Mouse (Mus musculus) forebrain, embryonic 11.5 days (tissue): ENCODE data around the gene Gm49711. TPM values are rescaled to one million over a fixed set of nuclear protein-coding genes. Genes with fewer than 3 reads are reported as not detected.
"Not testable (repeated sequence)": the region's sequence is repeated elsewhere in the genome, so short reads cannot be mapped to it uniquely, and the experiment has no call there.

Experiments used
- ATAC-seq: fragments of 200-750 bp; cut with Nextera tagmentation; replicated peaks from 2 replicates; pipeline ENCODE4 v1.8.0; 2017; ENCODE audit warnings: moderate TSS enrichment; ENCODE audit not compliant: low FRiP score
- DNase-seq: peaks from one replicate; pipeline ENCODE4 v3.0.0-alpha.2; 2017; ENCODE audit warnings: low spot score
- H3K27ac ChIP-seq: fragments of 300-500 bp; sonication (generic); 2 replicates; pipeline ENCODE4 v1.5.1; 2014; ENCODE audit warnings: low read depth, low read length
- H3K27me3 ChIP-seq: fragments of 300-500 bp; sonication (generic); 2 replicates; pipeline ENCODE4 v1.6.1; 2014; ENCODE audit warnings: mild to moderate bottlenecking, low read length, mixed read lengths; ENCODE audit not compliant: control insufficient read depth, insufficient read depth
- H3K36me3 ChIP-seq: fragments of 300-500 bp; sonication (generic); 2 replicates; pipeline ENCODE4 v1.6.1; 2014; ENCODE audit warnings: mild to moderate bottlenecking, low read length, moderate library complexity, mixed read lengths; ENCODE audit not compliant: control insufficient read depth, insufficient read depth
- H3K4me1 ChIP-seq: fragments of 300-500 bp; sonication (generic); replicated peaks from 2 replicates; pipeline ENCODE4 v1.6.1; 2014; ENCODE audit warnings: low read length, mixed read lengths; ENCODE audit not compliant: control insufficient read depth, insufficient read depth
- H3K4me2 ChIP-seq: fragments of 300-500 bp; sonication (generic); 2 replicates; pipeline ENCODE4 v1.6.1; 2014; ENCODE audit warnings: low read depth, mild to moderate bottlenecking, low read length, moderate library complexity, mixed read lengths; ENCODE audit not compliant: severe bottlenecking
- H3K4me3 ChIP-seq: fragments of 300-500 bp; sonication (generic); 2 replicates; pipeline ENCODE4 v1.5.1; 2014; ENCODE audit warnings: low read depth, low read length
- H3K9ac ChIP-seq: fragments of 300-500 bp; sonication (generic); 2 replicates; pipeline ENCODE4 v1.6.1; 2014; ENCODE audit warnings: low read length
- H3K9me3 ChIP-seq: fragments of 300-500 bp; sonication (generic); 2 replicates; pipeline ENCODE4 v1.6.1; 2016; ENCODE audit warnings: low read length, mixed read lengths; ENCODE audit not compliant: control insufficient read depth
- WGBS: fragments of 180-500 bp; shearing (Covaris S2); extraction: QIAGEN DNeasy Blood & Tissue Kit; methylation state at CpG from one replicate; pipeline ENCODE4 v1.1.7; 2014; 5-methylcytosine and 5-hydroxymethylcytosine counted together
- polyA plus RNA-seq: library from polyadenylated mRNA; unstranded; fragments of >200 nt; fragmentation: Nextera tagmentation; extraction: Ambion mirVana; gene quantifications from 2 replicates; pipeline ENCODE4 v1.2.1, GENCODE M21; 2014

The Gm49711 gene
- polyA plus RNA-seq, 1 experiment from 2014 or later = 0.17 TPM

DNA sequence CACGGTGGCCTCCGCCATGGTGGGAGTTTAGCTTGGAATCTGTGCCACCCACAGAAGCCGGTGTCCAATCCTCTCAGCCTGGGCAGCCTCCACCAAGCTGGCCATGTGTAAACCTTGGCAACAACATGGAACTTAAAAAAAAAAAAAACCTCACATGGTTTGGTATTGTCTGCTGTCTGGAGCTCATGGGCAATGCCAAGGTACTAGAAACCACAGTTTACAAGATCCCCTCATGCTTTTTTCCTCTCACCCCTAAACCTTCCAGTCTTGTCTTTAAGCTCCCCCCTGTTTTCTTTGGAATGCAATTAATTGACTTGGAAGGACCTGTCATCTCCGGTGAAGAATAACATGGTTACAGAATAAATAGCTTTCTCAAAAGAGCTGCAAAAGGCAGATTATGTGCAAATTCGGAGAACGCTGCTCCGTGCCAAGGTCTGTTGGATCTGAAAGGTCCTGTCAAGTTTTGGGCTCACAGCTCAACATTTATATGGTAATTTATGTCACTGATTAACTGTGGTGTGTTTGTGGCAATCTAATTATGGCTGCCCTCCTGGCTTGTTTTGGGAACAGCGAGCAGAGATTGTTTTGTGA lies 138.7 kb downstream of the Gm49711 start:
- no peak overlapping the region for H3K4me2 ChIP-seq
- no peak overlapping the region for H3K9ac ChIP-seq
- H3K9me3 ChIP-seq = no peaks in the 10 kb centered on the region
- H3K4me3 ChIP-seq = no peak overlapping the region
- H3K36me3 ChIP-seq = no peaks in the 10 kb centered on the region
- 80% methylated on average over 8 of the region's 8 CpGs for WGBS
- DNase-seq = no peak
- H3K27me3 ChIP-seq = no peaks in the 10 kb centered on the region
- H3K27ac ChIP-seq = no peak overlapping the region
- no peak for ATAC-seq
- H3K4me1 ChIP-seq = no peaks in the 10 kb centered on the region

DNA sequence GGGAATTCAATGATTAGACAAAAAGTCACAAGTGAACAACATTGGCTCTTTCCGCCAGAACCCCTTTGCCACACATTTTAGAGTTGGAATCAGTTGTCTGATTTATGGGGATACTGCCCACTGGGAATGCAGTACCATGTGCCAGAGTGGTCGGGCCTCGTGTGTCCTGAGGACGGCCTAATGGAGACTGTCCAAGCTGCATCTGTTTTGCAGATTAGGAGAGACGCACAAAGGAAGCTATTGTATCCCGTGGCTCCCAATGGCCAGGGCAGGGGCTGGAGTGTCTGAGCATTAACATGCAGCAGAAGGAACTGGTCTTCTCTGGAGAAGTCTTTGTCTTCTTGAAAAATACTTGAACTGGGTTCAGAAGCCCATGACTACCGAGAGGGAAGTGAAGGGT lies 142.5 kb downstream of the Gm49711 start:
- Histone ChIP-seq H3K9ac (no peak overlapping the region), H3K4me1 (no peaks in the 10 kb centered on the region), H3K27ac (no peak overlapping the region), H3K4me3 (no peak overlapping the region), H3K27me3 (no peaks in the 10 kb centered on the region), H3K4me2 (no peak overlapping the region), H3K36me3 (no peaks in the 10 kb centered on the region), H3K9me3 (no peaks in the 10 kb centered on the region)
- no peak for DNase-seq
- ATAC-seq = no peak
- WGBS = 57% methylated on average over 7 of the region's 7 CpGs

- H3K4me1 ChIP-seq = no peaks in the 10 kb centered on the region
- no peak overlapping the region for H3K4me2 ChIP-seq
- no peak overlapping the region for H3K27ac ChIP-seq
- no peak overlapping the region for H3K4me3 ChIP-seq
- ATAC-seq (no peak), DNase-seq (no peak)
- H3K27me3 ChIP-seq = no peaks in the 10 kb centered on the region
- H3K9me3 ChIP-seq = no peaks in the 10 kb centered on the region
- H3K9ac ChIP-seq = no peak overlapping the region
- 84% methylated on average over 8 of the region's 8 CpGs for WGBS
- H3K36me3 ChIP-seq = no peaks in the 10 kb centered on the region
These were observed 145.5 kb downstream of the Gm49711 start for GRCm38 (mm10) chr16:92203599-92203998.

DNA sequence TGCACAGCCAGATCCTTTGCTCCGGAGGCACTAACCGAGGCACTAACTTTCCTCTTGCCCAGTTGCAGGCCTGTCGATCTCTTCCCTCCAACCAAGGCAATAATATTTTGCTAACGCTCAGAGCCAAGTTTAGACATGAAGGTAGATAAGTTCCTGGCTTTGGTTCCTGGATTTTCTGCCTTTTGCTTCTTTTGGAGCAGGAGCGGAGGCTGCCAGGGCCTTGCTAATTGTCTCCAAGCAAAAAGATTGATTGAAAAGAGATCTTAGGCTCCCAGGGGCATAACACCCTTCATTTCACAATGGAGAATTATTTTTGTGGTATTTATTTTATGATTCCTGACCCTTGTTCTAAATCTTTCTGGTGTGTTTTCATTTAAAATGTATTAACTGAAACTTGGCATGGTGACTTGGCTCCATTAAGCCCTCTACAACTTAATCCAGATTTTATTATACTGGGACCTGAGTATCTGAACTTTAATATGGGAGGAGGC lies 151.2 kb downstream of the Gm49711 start:
- Histone ChIP-seq H3K36me3 (no peaks in the 10 kb centered on the region), H3K9me3 (no peaks in the 10 kb centered on the region), H3K27ac (no peak overlapping the region), H3K4me1 (no peaks in the 10 kb centered on the region), H3K4me2 (no peak overlapping the region), H3K27me3 (no peaks in the 10 kb centered on the region), H3K4me3 (no peak overlapping the region), H3K9ac (no peak overlapping the region)
- 88% methylated on average over 5 of the region's 5 CpGs for WGBS
- ATAC-seq = no peak
- no peak for DNase-seq

DNA sequence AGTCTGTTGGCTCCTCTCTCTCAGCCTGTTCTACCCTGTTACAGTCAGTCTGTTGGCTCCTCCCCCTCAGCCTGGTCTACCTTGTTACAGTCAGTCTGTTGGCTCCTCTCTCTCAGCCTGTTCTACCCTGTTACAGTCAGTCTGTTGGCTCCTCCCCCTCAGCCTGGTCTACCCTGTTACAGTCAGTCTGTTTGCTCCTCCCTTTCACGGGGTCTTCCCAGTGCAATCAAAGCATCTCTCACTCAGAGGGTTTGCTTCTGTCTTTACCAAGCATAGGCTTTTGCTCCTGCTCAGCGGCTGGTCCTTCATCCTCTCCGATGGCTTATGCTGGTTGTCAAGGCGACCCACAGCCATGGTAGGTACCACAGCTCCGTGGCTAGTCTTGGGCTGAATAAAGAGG lies 152.2 kb downstream of the Gm49711 start:
- not testable (repeated sequence) for DNase-seq, H3K9ac ChIP-seq, H3K4me2 ChIP-seq, H3K4me3 ChIP-seq, H3K36me3 ChIP-seq, H3K27ac ChIP-seq, H3K9me3 ChIP-seq, H3K27me3 ChIP-seq, H3K4me1 ChIP-seq, ATAC-seq
- 84% methylated on average over 5 of the region's 5 CpGs for WGBS

DNA sequence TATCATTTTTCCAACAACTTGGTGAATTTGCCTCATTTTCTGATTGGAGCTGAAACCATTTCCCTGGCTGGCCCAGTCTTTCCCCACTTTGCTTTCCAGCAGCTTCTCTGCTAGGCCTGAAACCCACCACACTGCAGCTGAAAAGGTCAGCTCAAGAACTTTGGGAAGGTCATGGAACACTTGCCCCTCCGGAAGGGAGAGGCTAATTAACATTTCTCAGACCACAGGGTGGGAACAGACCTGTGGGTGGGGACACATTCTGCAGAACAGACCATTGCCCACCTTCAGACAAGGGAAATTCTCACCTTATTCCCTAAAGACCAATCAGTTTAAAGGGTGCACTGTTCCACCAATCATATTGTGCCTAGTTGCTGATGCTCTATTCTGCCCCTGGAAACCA lies 155.8 kb downstream of the Gm49711 start:
- WGBS = 73% methylated on average over 1 of the region's 1 CpGs
- not testable (repeated sequence) for H3K4me3 ChIP-seq, H3K4me2 ChIP-seq, H3K9me3 ChIP-seq, ATAC-seq, H3K27ac ChIP-seq, DNase-seq, H3K36me3 ChIP-seq, H3K9ac ChIP-seq, H3K4me1 ChIP-seq, H3K27me3 ChIP-seq

DNA sequence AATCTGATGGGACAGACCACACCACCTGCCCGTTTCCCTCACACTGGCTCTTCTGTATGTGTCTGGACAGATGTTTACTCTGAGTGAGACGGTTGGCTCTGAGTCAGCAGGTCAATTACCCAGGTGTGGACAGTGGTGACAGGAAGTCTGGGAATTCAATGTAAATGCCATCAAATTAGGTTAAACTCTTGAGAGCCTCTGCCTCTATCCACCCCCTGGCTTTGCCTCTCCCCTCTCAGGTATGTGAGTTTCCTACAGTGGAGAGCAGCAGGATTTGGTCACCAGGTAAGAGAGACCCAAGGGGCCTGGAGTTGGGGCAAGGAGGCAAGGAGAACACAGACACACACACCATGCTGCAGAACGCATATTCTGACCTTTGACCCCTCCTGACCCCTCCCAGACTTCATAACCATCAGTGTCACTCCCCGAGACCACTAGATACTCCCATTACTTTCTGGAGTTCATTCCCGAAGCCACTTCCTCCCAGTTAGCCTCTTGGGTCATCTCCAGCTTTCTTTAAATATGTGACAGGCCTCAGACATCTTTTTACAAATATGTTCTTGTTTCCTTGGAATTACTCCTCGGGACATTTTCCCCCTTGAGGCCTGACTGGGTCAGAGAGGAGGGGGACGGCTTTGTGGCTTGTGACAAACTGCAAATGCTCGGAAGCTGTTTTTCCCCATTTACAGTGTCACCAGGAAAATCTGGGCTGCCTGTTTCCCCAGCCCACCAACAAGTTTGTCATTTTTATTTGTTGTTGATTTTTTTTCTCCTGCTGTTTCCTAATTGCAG lies 157.7 kb downstream of the Gm49711 start:
- 74% methylated on average over 8 of the region's 8 CpGs for WGBS
- H3K36me3 ChIP-seq = no peaks in the 10 kb centered on the region
- no peaks in the 10 kb centered on the region for H3K4me1 ChIP-seq
- no peaks in the 10 kb centered on the region for H3K9me3 ChIP-seq
- H3K4me2 ChIP-seq = no peak overlapping the region
- no peak overlapping the region for H3K9ac ChIP-seq
- H3K27me3 ChIP-seq = no peaks in the 10 kb centered on the region
- ATAC-seq (no peak), DNase-seq (no peak)
- no peak overlapping the region for H3K27ac ChIP-seq
- no peak overlapping the region for H3K4me3 ChIP-seq

DNA sequence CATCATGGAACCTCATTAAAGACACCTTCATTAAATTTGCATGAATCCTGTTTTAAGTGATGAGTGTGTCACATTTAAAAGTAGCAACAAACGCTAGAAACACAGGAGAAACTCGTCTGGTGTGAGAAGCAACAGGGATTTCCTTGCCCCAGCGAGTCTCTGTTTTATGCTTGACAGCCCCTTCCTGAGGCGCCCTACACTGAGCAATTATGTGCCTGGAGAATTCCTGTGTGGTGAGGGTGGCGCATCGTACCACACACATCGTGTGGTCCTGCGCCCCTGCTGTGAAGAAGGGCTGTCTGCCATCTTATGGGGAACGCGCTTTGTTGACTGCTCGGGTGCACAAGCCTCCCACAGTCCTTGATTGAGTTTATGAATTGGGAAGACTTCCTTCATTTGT lies 162.6 kb downstream of the Gm49711 start:
- WGBS = 92% methylated on average over 11 of the region's 11 CpGs

More for the DNA sequence above, 162.6 kb downstream of the Gm49711 start:
- DNase-seq = no peak
- no peak for ATAC-seq
- H3K36me3 ChIP-seq = no peaks in the 10 kb centered on the region
- H3K4me1 ChIP-seq = no peaks in the 10 kb centered on the region
- H3K4me3 ChIP-seq = no peak overlapping the region
- H3K27me3 ChIP-seq = no peaks in the 10 kb centered on the region
- no peak overlapping the region for H3K4me2 ChIP-seq
- H3K27ac ChIP-seq = no peak overlapping the region
- no peaks in the 10 kb centered on the region for H3K9me3 ChIP-seq
- H3K9ac ChIP-seq = no peak overlapping the region
